Mouse (Mus musculus): ENCODE measurements at regions not wholly inside any gene's neighbourhood (a gene's known extent, or its start where the extent isn't known, plus 50 kb on each side); places are given as distances from the start of the nearest gene placed in this dataset.

DNA sequence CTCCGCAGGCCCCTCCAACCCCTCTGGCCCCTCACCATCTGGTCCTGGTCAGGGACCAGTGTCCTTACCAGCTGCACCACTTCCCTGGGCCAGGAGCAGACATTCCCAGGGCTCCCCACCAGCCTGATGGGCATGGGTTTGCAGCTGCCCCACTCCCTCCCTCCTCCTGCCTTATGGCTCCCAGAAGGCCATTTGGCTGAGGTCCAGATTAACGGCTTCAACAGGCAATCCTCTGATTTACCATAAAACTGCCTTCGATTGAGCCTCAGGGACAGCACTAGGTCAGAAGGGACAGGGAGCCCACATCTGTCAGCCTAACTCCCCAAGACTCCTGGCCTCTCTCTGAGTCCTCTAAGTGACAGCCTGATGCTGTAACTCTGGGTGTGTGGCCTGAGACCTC, 221.9 kb upstream of the Sulf2 start:
- Histone ChIP-seq H3K27ac (ENCODE audit: low read length) (no peak overlapping the region), H3K4me1 (ENCODE audit: control insufficient read depth, low read depth, low read length) (no peaks in the 10 kb centered on the region), H3K4me2 (ENCODE audit: low read depth, low read length) (no peak overlapping the region), H3K4me3 (ENCODE audit: low read depth, low read length) (no peak overlapping the region), H3K9me3 (replicated peaks; ENCODE audit: control insufficient read depth, low read length) (no peaks in the 10 kb centered on the region), H3K27me3 (ENCODE audit: control insufficient read depth, insufficient read depth, low read depth, low read length) (no peaks in the 10 kb centered on the region), H3K36me3 (ENCODE audit: control insufficient read depth, insufficient read depth) (no peaks in the 10 kb centered on the region), H3K9ac (ENCODE audit: low read depth, low read length) (no peak overlapping the region)
- WGBS (ENCODE audit: insufficient replicate concordance) = 15% methylated on average over 3 of the region's 3 CpGs
- no peak for ATAC-seq (ENCODE audit: low read depth)

DNA sequence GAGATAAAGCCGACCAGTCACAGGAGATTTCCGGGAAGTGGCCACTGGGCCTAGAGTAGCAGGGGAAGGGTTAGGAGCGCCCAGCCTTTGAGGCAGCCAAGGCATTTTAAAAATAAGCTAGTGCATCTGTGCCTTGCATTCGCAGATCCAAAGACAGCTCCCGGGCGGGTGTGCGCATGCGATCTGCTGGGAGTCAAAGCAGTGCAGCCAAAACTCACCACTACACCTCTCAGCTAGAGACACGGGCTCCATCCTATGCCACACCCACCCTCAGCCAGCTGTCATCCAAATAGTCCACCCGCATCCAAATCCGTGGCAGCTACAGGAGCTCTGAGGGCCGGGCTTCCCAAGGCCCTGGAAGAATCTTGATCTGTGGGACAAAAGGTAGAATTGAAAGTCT, 220.2 kb upstream of the Sulf2 start:
- Histone ChIP-seq H3K9me3 (replicated peaks; ENCODE audit: control insufficient read depth, low read length) (no peaks in the 10 kb centered on the region), H3K36me3 (ENCODE audit: control insufficient read depth, insufficient read depth) (no peaks in the 10 kb centered on the region), H3K4me3 (ENCODE audit: low read depth, low read length) (no peak overlapping the region), H3K4me1 (ENCODE audit: control insufficient read depth, low read depth, low read length) (no peaks in the 10 kb centered on the region), H3K9ac (ENCODE audit: low read depth, low read length) (no peak overlapping the region), H3K4me2 (ENCODE audit: low read depth, low read length) (no peak overlapping the region), H3K27me3 (ENCODE audit: control insufficient read depth, insufficient read depth, low read depth, low read length) (no peaks in the 10 kb centered on the region), H3K27ac (ENCODE audit: low read length) (no peak overlapping the region)
- no peak for ATAC-seq (ENCODE audit: low read depth)
- WGBS (ENCODE audit: insufficient replicate concordance) = 70% methylated on average over 12 of the region's 12 CpGs

DNA sequence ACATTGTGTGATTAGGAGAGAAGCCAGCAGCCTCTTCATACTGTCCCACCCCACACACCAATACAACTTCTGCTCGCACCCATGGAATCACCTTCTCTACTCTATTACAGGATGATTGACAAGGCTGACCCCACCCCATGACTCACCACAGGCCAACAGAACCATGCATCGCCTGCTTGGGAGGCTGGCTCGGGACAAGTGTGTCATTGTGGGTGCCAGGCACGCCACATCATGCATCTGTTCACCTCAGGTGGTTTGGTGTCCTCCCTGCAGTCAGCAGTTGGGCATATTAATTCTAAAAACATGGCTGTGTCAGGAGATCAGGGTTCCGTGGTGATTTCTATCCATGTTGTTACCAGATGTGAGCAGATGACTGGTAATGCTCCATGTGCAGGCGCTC, 215.3 kb upstream of the Sulf2 start:
- Histone ChIP-seq H3K4me3 (ENCODE audit: low read depth, low read length) (no peak overlapping the region), H3K36me3 (ENCODE audit: control insufficient read depth, insufficient read depth) (no peaks in the 10 kb centered on the region), H3K27ac (ENCODE audit: low read length) (no peak overlapping the region), H3K9me3 (replicated peaks; ENCODE audit: control insufficient read depth, low read length) (no peaks in the 10 kb centered on the region), H3K9ac (ENCODE audit: low read depth, low read length) (no peak overlapping the region), H3K4me1 (ENCODE audit: control insufficient read depth, low read depth, low read length) (no peaks in the 10 kb centered on the region), H3K27me3 (ENCODE audit: control insufficient read depth, insufficient read depth, low read depth, low read length) (no peaks in the 10 kb centered on the region), H3K4me2 (ENCODE audit: low read depth, low read length) (no peak overlapping the region)
- ATAC-seq (ENCODE audit: low read depth) = no peak
- WGBS (ENCODE audit: insufficient replicate concordance) = 64% methylated on average over 6 of the region's 6 CpGs

DNA sequence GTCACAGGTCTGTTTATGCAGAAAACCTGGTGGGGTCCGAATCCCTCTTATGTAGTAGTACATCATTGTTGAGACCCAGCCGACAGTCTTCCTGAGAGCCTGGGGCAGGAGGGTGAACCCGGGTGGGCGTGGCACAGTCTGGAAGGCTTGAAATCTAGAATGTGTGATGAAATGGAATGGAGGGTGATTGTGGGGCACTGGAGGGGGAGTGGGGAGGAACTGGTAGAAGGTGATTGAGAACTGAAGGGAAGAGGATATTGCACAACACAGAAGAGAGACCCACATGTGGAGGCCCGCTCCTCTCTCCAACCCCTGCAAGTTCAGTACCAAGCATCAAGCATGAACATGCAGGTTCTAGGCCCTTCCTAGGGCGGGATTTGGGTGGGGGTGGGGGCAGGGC, 206.2 kb upstream of the Sulf2 start:
- WGBS (ENCODE audit: insufficient replicate concordance) = 44% methylated on average over 6 of the region's 6 CpGs

DNA sequence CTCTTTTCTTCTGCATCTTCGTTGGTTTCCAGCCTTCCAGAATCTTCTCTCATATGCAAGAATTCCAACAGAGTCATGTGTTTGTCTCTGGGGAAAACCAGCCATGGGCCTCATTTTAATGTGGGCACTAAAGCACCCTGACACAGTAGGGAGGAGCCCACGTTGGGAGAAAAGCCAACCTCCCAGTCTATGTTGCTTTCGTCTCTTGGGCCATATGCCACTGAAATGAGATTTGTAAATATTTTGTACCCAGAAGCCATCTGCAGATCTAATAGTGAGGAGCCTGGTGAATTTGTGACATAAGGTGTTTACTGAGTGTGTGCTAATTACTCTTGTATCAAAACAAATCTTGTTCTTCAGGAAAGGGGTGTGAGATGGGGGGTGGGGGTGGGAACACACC, 205.3 kb upstream of the Sulf2 start:
- Histone ChIP-seq H3K27ac (ENCODE audit: low read length) (no peak overlapping the region), H3K36me3 (ENCODE audit: control insufficient read depth, insufficient read depth) (no peaks in the 10 kb centered on the region), H3K4me1 (ENCODE audit: control insufficient read depth, low read depth, low read length) (no peaks in the 10 kb centered on the region), H3K9me3 (replicated peaks; ENCODE audit: control insufficient read depth, low read length) (no peaks in the 10 kb centered on the region), H3K4me3 (ENCODE audit: low read depth, low read length) (no peak overlapping the region), H3K9ac (ENCODE audit: low read depth, low read length) (no peak overlapping the region), H3K27me3 (ENCODE audit: control insufficient read depth, insufficient read depth, low read depth, low read length) (no peaks in the 10 kb centered on the region), H3K4me2 (ENCODE audit: low read depth, low read length) (no peak overlapping the region)
- ATAC-seq (ENCODE audit: low read depth) = no peak
- 57% methylated on average over 3 of the region's 3 CpGs for WGBS (ENCODE audit: insufficient replicate concordance)

More for the DNA sequence above, 206.2 kb upstream of the Sulf2 start:
- no peaks in the 10 kb centered on the region for H3K9me3 ChIP-seq (replicated peaks; ENCODE audit: control insufficient read depth, low read length)
- no peaks in the 10 kb centered on the region for H3K4me1 ChIP-seq (ENCODE audit: control insufficient read depth, low read depth, low read length)
- no peak overlapping the region for H3K4me2 ChIP-seq (ENCODE audit: low read depth, low read length)
- no peaks in the 10 kb centered on the region for H3K27me3 ChIP-seq (ENCODE audit: control insufficient read depth, insufficient read depth, low read depth, low read length)
- no peaks in the 10 kb centered on the region for H3K36me3 ChIP-seq (ENCODE audit: control insufficient read depth, insufficient read depth)
- H3K9ac ChIP-seq (ENCODE audit: low read depth, low read length) = no peak overlapping the region
- H3K4me3 ChIP-seq (ENCODE audit: low read depth, low read length) = no peak overlapping the region
- no peak overlapping the region for H3K27ac ChIP-seq (ENCODE audit: low read length)
- ATAC-seq (ENCODE audit: low read depth) = no peak

- Histone ChIP-seq H3K4me1 (ENCODE audit: control insufficient read depth, low read depth, low read length) (no peaks in the 10 kb centered on the region), H3K9ac (ENCODE audit: low read depth, low read length) (no peak overlapping the region), H3K4me2 (ENCODE audit: low read depth, low read length) (no peak overlapping the region), H3K27me3 (ENCODE audit: control insufficient read depth, insufficient read depth, low read depth, low read length) (no peaks in the 10 kb centered on the region), H3K27ac (ENCODE audit: low read length) (no peak overlapping the region), H3K9me3 (replicated peaks; ENCODE audit: control insufficient read depth, low read length) (no peaks in the 10 kb centered on the region), H3K36me3 (ENCODE audit: control insufficient read depth, insufficient read depth) (no peaks in the 10 kb centered on the region), H3K4me3 (ENCODE audit: low read depth, low read length) (no peak overlapping the region)
- no peak for ATAC-seq (ENCODE audit: low read depth)
- WGBS (ENCODE audit: insufficient replicate concordance) = 62% methylated on average over 13 of the region's 13 CpGs
Observed at GRCm38 (mm10) chr2:166359995-166360394, 204.5 kb upstream of the Sulf2 start.

GRCm38 (mm10) chr2:166357824-166358223, 202.4 kb upstream of the Sulf2 start:
- Histone ChIP-seq H3K27me3 (ENCODE audit: control insufficient read depth, insufficient read depth, low read depth, low read length) (no peaks in the 10 kb centered on the region), H3K4me1 (ENCODE audit: control insufficient read depth, low read depth, low read length) (no peaks in the 10 kb centered on the region), H3K9me3 (replicated peaks; ENCODE audit: control insufficient read depth, low read length) (no peaks in the 10 kb centered on the region), H3K4me2 (ENCODE audit: low read depth, low read length) (no peak overlapping the region), H3K27ac (ENCODE audit: low read length) (no peak overlapping the region), H3K9ac (ENCODE audit: low read depth, low read length) (no peak overlapping the region), H3K36me3 (ENCODE audit: control insufficient read depth, insufficient read depth) (no peaks in the 10 kb centered on the region), H3K4me3 (ENCODE audit: low read depth, low read length) (no peak overlapping the region)
- 32% methylated on average over 7 of the region's 7 CpGs for WGBS (ENCODE audit: insufficient replicate concordance)
- ATAC-seq (ENCODE audit: low read depth) = no peak

GRCm38 (mm10) chr2:166355944-166356343, 200.5 kb upstream of the Sulf2 start:
- H3K4me1 ChIP-seq (ENCODE audit: control insufficient read depth, low read depth, low read length) = no peaks in the 10 kb centered on the region
- no peaks in the 10 kb centered on the region for H3K9me3 ChIP-seq (replicated peaks; ENCODE audit: control insufficient read depth, low read length)
- no peaks in the 10 kb centered on the region for H3K36me3 ChIP-seq (ENCODE audit: control insufficient read depth, insufficient read depth)
- H3K9ac ChIP-seq (ENCODE audit: low read depth, low read length) = no peak overlapping the region
- 70% methylated on average over 7 of the region's 7 CpGs for WGBS (ENCODE audit: insufficient replicate concordance)
- no peak overlapping the region for H3K4me3 ChIP-seq (ENCODE audit: low read depth, low read length)
- no peaks in the 10 kb centered on the region for H3K27me3 ChIP-seq (ENCODE audit: control insufficient read depth, insufficient read depth, low read depth, low read length)
- no peak overlapping the region for H3K27ac ChIP-seq (ENCODE audit: low read length)
- ATAC-seq (ENCODE audit: low read depth) = no peak
- H3K4me2 ChIP-seq (ENCODE audit: low read depth, low read length) = no peak overlapping the region

- no peak overlapping the region for H3K27ac ChIP-seq (ENCODE audit: low read length)
- no peak for ATAC-seq (ENCODE audit: low read depth)
- H3K4me2 ChIP-seq (ENCODE audit: low read depth, low read length) = no peak overlapping the region
- no peaks in the 10 kb centered on the region for H3K9me3 ChIP-seq (replicated peaks; ENCODE audit: control insufficient read depth, low read length)
- H3K9ac ChIP-seq (ENCODE audit: low read depth, low read length) = no peak overlapping the region
- H3K4me1 ChIP-seq (ENCODE audit: control insufficient read depth, low read depth, low read length) = no peaks in the 10 kb centered on the region
- no peaks in the 10 kb centered on the region for H3K27me3 ChIP-seq (ENCODE audit: control insufficient read depth, insufficient read depth, low read depth, low read length)
- 35% methylated on average over 6 of the region's 6 CpGs for WGBS (ENCODE audit: insufficient replicate concordance)
- no peaks in the 10 kb centered on the region for H3K36me3 ChIP-seq (ENCODE audit: control insufficient read depth, insufficient read depth)
- no peak overlapping the region for H3K4me3 ChIP-seq (ENCODE audit: low read depth, low read length)
Observed at GRCm38 (mm10) chr2:166355446-166355845, 200.0 kb upstream of the Sulf2 start.

DNA sequence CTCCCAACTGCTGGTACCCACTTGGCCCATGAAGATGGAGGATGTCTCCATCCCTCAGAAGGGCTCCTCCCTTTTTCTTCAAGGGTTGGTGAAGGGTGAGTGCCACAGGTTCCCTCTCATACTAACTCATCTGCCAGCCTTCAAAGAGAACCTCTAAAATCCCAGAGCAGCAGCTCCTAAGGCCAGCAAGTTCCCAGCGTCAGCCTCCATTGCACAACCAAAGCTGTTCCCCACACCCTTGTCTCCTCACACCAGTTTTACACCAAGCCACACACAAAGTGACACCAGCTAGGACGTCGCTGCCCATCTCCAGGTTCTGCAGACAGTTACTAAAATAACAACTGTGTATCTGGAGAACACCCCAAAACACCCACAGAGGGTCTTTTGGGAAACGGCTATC, 198.9 kb upstream of the Sulf2 start:
- no peak overlapping the region for H3K4me2 ChIP-seq (ENCODE audit: low read depth, low read length)
- no peak overlapping the region for H3K9ac ChIP-seq (ENCODE audit: low read depth, low read length)
- H3K27ac ChIP-seq (ENCODE audit: low read length) = no peak overlapping the region
- no peaks in the 10 kb centered on the region for H3K27me3 ChIP-seq (ENCODE audit: control insufficient read depth, insufficient read depth, low read depth, low read length)
- no peak overlapping the region for H3K4me3 ChIP-seq (ENCODE audit: low read depth, low read length)
- no peaks in the 10 kb centered on the region for H3K9me3 ChIP-seq (replicated peaks; ENCODE audit: control insufficient read depth, low read length)
- H3K4me1 ChIP-seq (ENCODE audit: control insufficient read depth, low read depth, low read length) = no peaks in the 10 kb centered on the region
- 64% methylated on average over 4 of the region's 4 CpGs for WGBS (ENCODE audit: insufficient replicate concordance)
- H3K36me3 ChIP-seq (ENCODE audit: control insufficient read depth, insufficient read depth) = no peaks in the 10 kb centered on the region
- ATAC-seq (ENCODE audit: low read depth) = no peak
